Mouse (Mus musculus): Measurements from ENCODE around the gene Pdzd4. TPM values are rescaled to one million over a fixed set of nuclear protein-coding genes. Genes with fewer than 3 reads are reported as not detected.

Pdzd4 gene
- polyA plus RNA-seq, 1 experiment from 2014 or later: 0.96 TPM

GRCm38 (mm10) chrX:73793039-73793438, 31.7 kb downstream of the Pdzd4 start:
- no peaks in the 10 kb centered on the region for H3K9me3 ChIP-seq (replicated peaks; ENCODE audit: control insufficient read depth, low read length)
- H3K9ac ChIP-seq (ENCODE audit: low read length): no peak overlapping the region
- no peak overlapping the region for H3K4me3 ChIP-seq (replicated peaks; ENCODE audit: low read length)
- peaks cover 5% of the 10 kb centered on the region; the same call in 1 of the 2 replicates for H3K4me1 ChIP-seq (ENCODE audit: control insufficient read depth, insufficient read depth, low read length)
- no peaks in the 10 kb centered on the region for H3K27me3 ChIP-seq (ENCODE audit: control insufficient read depth, insufficient read depth, low read length)
- H3K27ac ChIP-seq (ENCODE audit: low read length): no peak overlapping the region
- no peaks in the 10 kb centered on the region for H3K36me3 ChIP-seq (ENCODE audit: control insufficient read depth, insufficient read depth, low read length)
- no peak for ATAC-seq (ENCODE audit: insufficient read depth, low FRiP score)
- H3K4me2 ChIP-seq (ENCODE audit: low read depth, low read length): no peak overlapping the region

DNA sequence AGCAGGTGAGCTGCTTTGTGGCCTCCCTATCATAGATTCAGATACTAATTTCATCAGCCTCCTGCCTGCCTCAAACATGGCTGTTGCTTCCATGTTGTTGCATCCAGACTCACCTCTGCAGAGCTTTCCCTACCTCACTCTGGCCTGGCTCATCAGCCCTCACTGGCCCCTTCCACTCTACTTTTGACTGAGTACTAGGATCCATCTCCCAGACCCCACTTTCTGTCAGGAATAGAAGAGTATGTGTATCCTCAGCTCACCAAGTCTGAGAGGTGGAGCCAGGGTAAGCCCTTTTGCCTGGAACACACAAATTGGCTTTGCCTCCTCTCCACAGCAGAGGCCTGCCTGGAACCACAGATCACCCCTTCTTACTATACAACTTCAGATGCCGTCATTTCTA, 36.3 kb downstream of the Pdzd4 start:
- Histone ChIP-seq H3K4me3 (replicated peaks; ENCODE audit: low read length) (peak overlapping the region; percentile 67; the same call in 1 of the 2 replicates), H3K27ac (ENCODE audit: low read length) (no peak overlapping the region), H3K27me3 (ENCODE audit: control insufficient read depth, insufficient read depth, low read length) (no peaks in the 10 kb centered on the region), H3K9ac (ENCODE audit: low read length) (peak overlapping the region; percentile 2), H3K36me3 (ENCODE audit: control insufficient read depth, insufficient read depth, low read length) (no peaks in the 10 kb centered on the region), H3K9me3 (replicated peaks; ENCODE audit: control insufficient read depth, low read length) (no peaks in the 10 kb centered on the region), H3K4me1 (ENCODE audit: control insufficient read depth, insufficient read depth, low read length) (peaks cover 12% of the 10 kb centered on the region), H3K4me2 (ENCODE audit: low read depth, low read length) (peak overlapping the region; percentile 56)
- ATAC-seq (ENCODE audit: insufficient read depth, low FRiP score): no peak
- whole genome bisulfite sequencing: 85% methylated on average over 1 of the region's 1 CpGs

GRCm38 (mm10) chrX:73787225-73787558, 37.6 kb downstream of the Pdzd4 start:
- ATAC-seq (ENCODE audit: insufficient read depth, low FRiP score): peak; percentile 9
- peak overlapping the region; percentile 56 for H3K4me2 ChIP-seq (ENCODE audit: low read depth, low read length)
- H3K4me3 ChIP-seq (replicated peaks; ENCODE audit: low read length): peak overlapping the region; percentile 67
- peak overlapping the region; percentile 84 for H3K27ac ChIP-seq (ENCODE audit: low read length)
- no peaks in the 10 kb centered on the region for H3K27me3 ChIP-seq (ENCODE audit: control insufficient read depth, insufficient read depth, low read length)
- 16% methylated on average over 21 of the region's 22 CpGs for WGBS
- H3K4me1 ChIP-seq (ENCODE audit: control insufficient read depth, insufficient read depth, low read length): peaks cover 12% of the 10 kb centered on the region
- H3K36me3 ChIP-seq (ENCODE audit: control insufficient read depth, insufficient read depth, low read length): no peaks in the 10 kb centered on the region
- no peaks in the 10 kb centered on the region for H3K9me3 ChIP-seq (replicated peaks; ENCODE audit: control insufficient read depth, low read length)
- H3K9ac ChIP-seq (ENCODE audit: low read length): peak overlapping the region; percentile 83

DNA sequence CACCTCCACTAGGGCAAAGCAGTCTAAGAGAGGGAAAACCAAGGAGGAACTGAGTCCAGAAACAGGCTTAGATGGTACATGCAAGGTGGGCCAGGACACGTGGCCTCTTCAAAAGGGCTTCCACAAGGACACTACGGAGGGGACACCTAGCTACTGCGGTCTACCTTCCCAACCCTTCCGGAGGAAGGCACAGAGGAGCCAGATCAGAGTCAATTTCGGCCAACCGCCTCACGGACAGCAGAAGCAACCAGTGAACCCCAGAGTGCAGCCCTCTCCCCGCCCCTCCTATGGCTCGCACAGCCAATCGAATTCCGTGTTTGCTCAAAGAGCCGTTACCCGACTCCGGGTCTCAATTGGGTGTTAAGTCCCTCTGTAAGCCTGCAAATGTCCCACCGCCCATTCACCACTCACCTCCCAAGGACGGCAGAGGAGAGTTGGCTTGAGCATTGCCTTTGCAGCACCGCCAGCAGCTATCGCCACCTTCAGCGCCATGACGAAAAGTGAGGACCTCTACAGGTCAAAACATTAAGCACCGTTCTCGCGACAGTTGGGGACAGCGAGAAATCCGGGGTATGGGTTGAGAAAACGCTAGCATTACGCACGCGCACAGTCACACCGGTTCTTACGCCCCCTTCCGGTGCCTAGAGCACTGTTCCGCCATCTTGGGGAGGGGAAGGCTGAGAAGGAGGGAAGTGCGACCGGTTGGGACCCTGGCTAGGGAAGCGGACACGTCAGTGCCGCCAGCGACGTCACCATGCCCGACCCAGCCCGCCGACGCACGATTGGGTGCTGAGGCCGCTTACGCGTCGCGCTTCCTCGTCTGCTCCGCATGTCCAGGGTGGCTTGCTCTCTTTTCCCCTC, 38.2 kb downstream of the Pdzd4 start, which contains the start of the genes Idh3g and Ssr4:
Gene Idh3g (minus strand): TSS at position 534 of the 861 bp plus-strand sequence.
Gene Ssr4 (plus strand): TSS at position 665 of the 861 bp plus-strand sequence.
- Histone ChIP-seq H3K36me3 (ENCODE audit: control insufficient read depth, insufficient read depth, low read length) (no peaks in the 10 kb centered on the region), H3K9me3 (replicated peaks; ENCODE audit: control insufficient read depth, low read length) (no peaks in the 10 kb centered on the region), H3K9ac (ENCODE audit: low read length) (peak within 1 kb of the TSS; percentile 83), H3K4me3 (replicated peaks; ENCODE audit: low read length) (peak within 1 kb of the TSS; percentile 67), H3K27me3 (ENCODE audit: control insufficient read depth, insufficient read depth, low read length) (no peaks in the 10 kb centered on the region), H3K27ac (ENCODE audit: low read length) (peak within 1 kb of the TSS; percentile 92), H3K4me1 (ENCODE audit: control insufficient read depth, insufficient read depth, low read length) (peaks cover 12% of the 10 kb centered on the region), H3K4me2 (ENCODE audit: low read depth, low read length) (peak within 1 kb of the TSS; percentile 61)
- WGBS: 14% methylated on average over 52 of the region's 52 CpGs
- ATAC-seq (ENCODE audit: insufficient read depth, low FRiP score): peak; percentile 97

- Histone ChIP-seq H3K9ac (ENCODE audit: low read length) (peak overlapping the region; percentile 77), H3K36me3 (ENCODE audit: control insufficient read depth, insufficient read depth, low read length) (no peaks in the 10 kb centered on the region), H3K4me2 (ENCODE audit: low read depth, low read length) (peak overlapping the region; percentile 61), H3K4me3 (replicated peaks; ENCODE audit: low read length) (peak overlapping the region; percentile 67), H3K27me3 (ENCODE audit: control insufficient read depth, insufficient read depth, low read length) (no peaks in the 10 kb centered on the region), H3K27ac (ENCODE audit: low read length) (peak overlapping the region; percentile 92), H3K4me1 (ENCODE audit: control insufficient read depth, insufficient read depth, low read length) (peaks cover 12% of the 10 kb centered on the region), H3K9me3 (replicated peaks; ENCODE audit: control insufficient read depth, low read length) (no peaks in the 10 kb centered on the region)
- no peak for ATAC-seq (ENCODE audit: insufficient read depth, low FRiP score)
Measured at GRCm38 (mm10) chrX:73785666-73786065, 39.1 kb downstream of the Pdzd4 start.

GRCm38 (mm10) chrX:73782227-73782626, 42.5 kb downstream of the Pdzd4 start:
- 81% methylated on average over 3 of the region's 3 CpGs for WGBS
- H3K36me3 ChIP-seq (ENCODE audit: control insufficient read depth, insufficient read depth, low read length): 0 out of 2 replicates have a peak, but pooled peaks cover 4% of the 10 kb centered on the region

GRCm38 (mm10) chrX:73774802-73775483, 49.8 kb downstream of the Pdzd4 start:
- Histone ChIP-seq H3K9ac (ENCODE audit: low read length) (peak overlapping the region; percentile 43; the same call in 1 of the 2 replicates), H3K36me3 (ENCODE audit: control insufficient read depth, insufficient read depth, low read length) (peaks cover 6% of the 10 kb centered on the region; the same call in 1 of the 2 replicates), H3K4me2 (ENCODE audit: low read depth, low read length) (no peak overlapping the region), H3K9me3 (replicated peaks; ENCODE audit: control insufficient read depth, low read length) (no peaks in the 10 kb centered on the region), H3K27me3 (ENCODE audit: control insufficient read depth, insufficient read depth, low read length) (no peaks in the 10 kb centered on the region; the same call in 1 of the 2 replicates), H3K27ac (ENCODE audit: low read length) (peak overlapping the region; percentile 62), H3K4me3 (replicated peaks; ENCODE audit: low read length) (no peak overlapping the region), H3K4me1 (ENCODE audit: control insufficient read depth, insufficient read depth, low read length) (peaks cover 5% of the 10 kb centered on the region; the same call in 1 of the 2 replicates)
- ATAC-seq (ENCODE audit: insufficient read depth, low FRiP score): peak; percentile 77
- WGBS: 68% methylated on average over 10 of the region's 10 CpGs

More at GRCm38 (mm10) chrX:73782227-73782626, 42.5 kb downstream of the Pdzd4 start:
- H3K9me3 ChIP-seq (replicated peaks; ENCODE audit: control insufficient read depth, low read length): no peaks in the 10 kb centered on the region
- no peak overlapping the region for H3K27ac ChIP-seq (ENCODE audit: low read length)
- H3K4me2 ChIP-seq (ENCODE audit: low read depth, low read length): no peak overlapping the region
- no peaks in the 10 kb centered on the region for H3K27me3 ChIP-seq (ENCODE audit: control insufficient read depth, insufficient read depth, low read length)
- no peak overlapping the region for H3K9ac ChIP-seq (ENCODE audit: low read length)
- H3K4me1 ChIP-seq (ENCODE audit: control insufficient read depth, insufficient read depth, low read length): peaks cover 7% of the 10 kb centered on the region; the same call in 1 of the 2 replicates
- no peak for ATAC-seq (ENCODE audit: insufficient read depth, low FRiP score)
- no peak overlapping the region for H3K4me3 ChIP-seq (replicated peaks; ENCODE audit: low read length)

DNA sequence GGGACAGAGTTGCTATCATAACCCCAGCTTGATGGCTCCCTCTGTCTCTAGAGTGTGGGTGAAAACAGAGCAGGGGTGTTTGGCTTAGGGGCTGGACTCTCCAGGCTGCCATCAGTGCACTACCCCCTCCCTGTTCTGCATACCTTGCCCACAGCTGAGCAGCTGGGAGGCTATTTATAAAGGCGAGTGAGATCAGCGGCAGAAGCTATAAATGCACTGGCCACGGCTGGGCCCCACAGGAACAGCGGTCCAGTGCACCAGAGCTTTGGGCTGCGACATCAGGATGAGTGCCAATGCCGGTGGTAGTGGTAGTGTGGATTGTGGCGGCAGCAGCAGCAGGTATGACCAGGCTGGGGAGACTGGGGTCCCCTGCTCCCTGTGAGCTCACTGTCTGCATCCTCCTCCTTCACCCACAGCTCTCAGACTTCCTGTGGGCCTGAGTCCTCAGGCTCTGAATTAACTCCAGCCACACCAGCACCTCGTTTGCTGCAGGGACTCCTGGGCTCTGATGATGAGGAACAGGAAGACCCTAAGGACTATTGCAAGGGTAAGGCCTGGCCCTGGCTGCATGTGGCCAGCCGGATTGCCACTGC, 50.5 kb downstream of the Pdzd4 start, which contains the start of gene Srpk3:
Gene Srpk3 (plus strand): TSS at position 238 of the 593 bp plus-strand sequence.
- H3K4me1 ChIP-seq (ENCODE audit: control insufficient read depth, insufficient read depth, low read length): peaks cover 5% of the 10 kb centered on the region; the same call in 1 of the 2 replicates
- no peak within 1 kb of the TSS for H3K4me3 ChIP-seq (replicated peaks; ENCODE audit: low read length)
- 0 out of 2 replicates have a peak within 1 kb of the TSS, but pooled peaks have one; percentile 5 for H3K4me2 ChIP-seq (ENCODE audit: low read depth, low read length)
- H3K27ac ChIP-seq (ENCODE audit: low read length): peak within 1 kb of the TSS; percentile 62
- peaks cover 4% of the 10 kb centered on the region; the same call in 1 of the 2 replicates for H3K36me3 ChIP-seq (ENCODE audit: control insufficient read depth, insufficient read depth, low read length)
- WGBS: 36% methylated on average over 9 of the region's 9 CpGs
- peak within 1 kb of the TSS; percentile 43; the same call in 1 of the 2 replicates for H3K9ac ChIP-seq (ENCODE audit: low read length)
- no peaks in the 10 kb centered on the region for H3K9me3 ChIP-seq (replicated peaks; ENCODE audit: control insufficient read depth, low read length)
- peak; percentile 39; the same call in 1 of the 2 replicates for ATAC-seq (ENCODE audit: insufficient read depth, low FRiP score)
- no peaks in the 10 kb centered on the region; the same call in 1 of the 2 replicates for H3K27me3 ChIP-seq (ENCODE audit: control insufficient read depth, insufficient read depth, low read length)
